Mouse (Mus musculus) 3T3-L1 (cell line): ENCODE measurements at regions not wholly inside any gene's neighbourhood (a gene's known extent, or its start where the extent isn't known, plus 50 kb on each side); places are given as distances from the start of the nearest gene placed in this dataset.
"Not testable (repeated sequence)": the region's sequence is repeated elsewhere in the genome, so short reads cannot be mapped to it uniquely, and the experiment has no call there.

Experiments used
- DNase-seq: peaks from one replicate; pipeline ENCODE4 v3.0.0-alpha.2; 2015; ENCODE audit warnings: low read depth, low spot score

GRCm38 (mm10) chr11:113132078-113133064 is 350.3 kb downstream of the Sox9 start:
- no peak for DNase-seq

GRCm38 (mm10) chr11:113133407-113133806 is 351.4 kb downstream of the Sox9 start:
- no peak for DNase-seq

GRCm38 (mm10) chr11:113135261-113135660 is 353.2 kb downstream of the Sox9 start:
- DNase-seq = peak; percentile 60

GRCm38 (mm10) chr11:113138462-113138861 is 356.4 kb downstream of the Sox9 start:
- DNase-seq = no peak

- no peak for DNase-seq
These were observed 358.6 kb downstream of the Sox9 start for GRCm38 (mm10) chr11:113140595-113140994.

- peak; percentile 35 for DNase-seq
These were observed 360.8 kb downstream of the Sox9 start for GRCm38 (mm10) chr11:113142816-113143215.

GRCm38 (mm10) chr11:113143839-113144627 is 362.0 kb downstream of the Sox9 start:
- peak; percentile 69 for DNase-seq

- DNase-seq = no peak
These were observed 363.7 kb downstream of the Sox9 start for GRCm38 (mm10) chr11:113145721-113146120.

- peak; percentile 39 for DNase-seq
These were observed 364.7 kb downstream of the Sox9 start for GRCm38 (mm10) chr11:113146762-113147161.

- no peak for DNase-seq
These were observed 365.6 kb downstream of the Sox9 start for GRCm38 (mm10) chr11:113147535-113148197.

- no peak for DNase-seq
These were observed 366.1 kb downstream of the Sox9 start for GRCm38 (mm10) chr11:113148198-113148537.

- no peak for DNase-seq
These were observed 373.5 kb downstream of the Sox9 start for GRCm38 (mm10) chr11:113155515-113155914.

GRCm38 (mm10) chr11:113163941-113164340 is 381.9 kb downstream of the Sox9 start:
- no peak for DNase-seq

- DNase-seq = no peak
These were observed 382.5 kb downstream of the Sox9 start for GRCm38 (mm10) chr11:113164510-113164909.

- DNase-seq = peak; percentile 88
These were observed 383.2 kb downstream of the Sox9 start for GRCm38 (mm10) chr11:113165069-113165795.

- no peak for DNase-seq
These were observed 384.5 kb downstream of the Sox9 start for GRCm38 (mm10) chr11:113166517-113166916.

- DNase-seq = peak; percentile 67
These were observed 390.6 kb downstream of the Sox9 start for GRCm38 (mm10) chr11:113172497-113173140.

- DNase-seq = not testable (repeated sequence)
These were observed 391.3 kb downstream of the Sox9 start for GRCm38 (mm10) chr11:113173317-113173716.

GRCm38 (mm10) chr11:113174011-113174507 is 392.0 kb downstream of the Sox9 start:
- peak; percentile 8 for DNase-seq

GRCm38 (mm10) chr11:113175323-113175722 is 393.3 kb downstream of the Sox9 start:
- peak; percentile 59 for DNase-seq
